Mouse (Mus musculus) lung, embryonic 14.5 days (tissue): Measurements from ENCODE around the gene Scube1. TPM values are rescaled to one million over a fixed set of nuclear protein-coding genes. Genes with fewer than 3 reads are reported as not detected.
A peak's percentile ranks its signal among the peaks of the same experiment; 100 is the strongest.

Source experiments
- ATAC-seq: fragments of 200-750 bp; cut with Nextera tagmentation; 2 replicates; pipeline ENCODE4 v1.8.0; 2017; ENCODE audit warnings: mild to moderate bottlenecking, moderate TSS enrichment, moderate library complexity; ENCODE audit not compliant: insufficient read depth
- DNase-seq: peaks from one replicate; pipeline ENCODE4 v3.0.0-alpha.2; 2015
- H3K27ac ChIP-seq: fragments of 300-500 bp; sonication (generic); 2 replicates; pipeline ENCODE4 v1.5.1; 2014; ENCODE audit warnings: low read depth, mild to moderate bottlenecking, moderate library complexity
- H3K27me3 ChIP-seq: fragments of 300-500 bp; sonication (generic); 2 replicates; pipeline ENCODE4 v1.6.1; 2014; ENCODE audit warnings: low read length, control low read depth; ENCODE audit not compliant: insufficient read depth
- H3K36me3 ChIP-seq: fragments of 300-500 bp; sonication (generic); 2 replicates; pipeline ENCODE4 v1.6.1; 2014; ENCODE audit warnings: control low read depth; ENCODE audit not compliant: insufficient read depth
- H3K4me1 ChIP-seq: fragments of 300-500 bp; sonication (generic); 2 replicates; pipeline ENCODE4 v1.6.1; 2014; ENCODE audit warnings: antibody characterized with exemption, control low read depth; ENCODE audit not compliant: insufficient read depth
- H3K4me2 ChIP-seq: fragments of 300-500 bp; sonication (generic); 2 replicates; pipeline ENCODE4 v1.6.1; 2014; ENCODE audit warnings: mild to moderate bottlenecking
- H3K4me3 ChIP-seq: fragments of 300-500 bp; sonication (generic); 2 replicates; pipeline ENCODE4 v1.5.1; 2014; ENCODE audit warnings: low read depth, low read length
- H3K9ac ChIP-seq: fragments of 300-500 bp; sonication (generic); 2 replicates; pipeline ENCODE4 v1.6.1; 2014
- H3K9me3 ChIP-seq: fragments of 300-500 bp; sonication (generic); 2 replicates; pipeline ENCODE4 v1.6.1; 2016; ENCODE audit warnings: low read depth, low read length, control low read depth
- CTCF ChIP-seq: IDR thresholded peaks from 2 replicates; pipeline ENCODE4 v1.5.1; 2016; ENCODE audit warnings: antibody characterized with exemption, low read depth
- WGBS: fragments of 180-500 bp; shearing (Covaris S2); extraction: QIAGEN DNeasy Blood & Tissue Kit; methylation state at CpG from one replicate; pipeline ENCODE4 v1.1.7; 2014; 5-methylcytosine and 5-hydroxymethylcytosine counted together
- polyA plus RNA-seq: library from polyadenylated mRNA; unstranded; fragments of >200 nt; fragmentation: Nextera tagmentation; extraction: Ambion mirVana; gene quantifications from 2 replicates; pipeline ENCODE4 v1.2.1, GENCODE M21; 2014

Gene Scube1
- polyA plus RNA-seq = 4.1 and 6.0 TPM in 2 replicates

DNA sequence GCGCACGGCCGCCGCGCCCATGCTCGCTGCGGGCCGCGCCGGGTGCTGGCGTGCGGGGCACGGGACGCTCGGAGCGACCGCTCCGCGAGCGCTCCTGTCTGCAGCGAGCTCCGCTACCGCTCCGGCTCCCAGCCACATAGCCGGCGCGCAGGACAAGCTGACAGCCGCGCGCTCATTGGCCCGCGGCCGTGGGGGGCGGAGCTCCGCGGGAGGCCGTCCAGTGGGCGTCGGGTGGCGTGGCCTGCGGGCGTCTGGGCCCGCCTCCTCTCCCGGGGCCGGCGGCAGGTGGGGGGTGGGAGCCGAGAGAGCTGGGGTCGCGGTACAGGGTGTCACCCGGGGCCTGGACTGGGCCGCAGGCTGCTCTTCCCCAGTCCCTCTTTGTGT, at the start of gene Scube1:
TSS of gene Scube1 (minus strand) at position 136 of the 384 bp plus-strand sequence.
- peak within 1 kb of the TSS; percentile 52 for H3K9ac ChIP-seq
- peak within 1 kb of the TSS; percentile 95 for H3K4me2 ChIP-seq
- peaks cover 46% of the 10 kb centered on the region for H3K27me3 ChIP-seq
- no peak for TF ChIP-seq CTCF
- no peaks in the 10 kb centered on the region for H3K36me3 ChIP-seq
- no peak within 1 kb of the TSS for H3K27ac ChIP-seq
- no peaks in the 10 kb centered on the region for H3K9me3 ChIP-seq
- peak; percentile 97 for ATAC-seq
- H3K4me1 ChIP-seq = no peaks in the 10 kb centered on the region
- peak within 1 kb of the TSS; percentile 55 for H3K4me3 ChIP-seq
- peak; percentile 95 for DNase-seq
- under 1% methylated on average over 48 of the region's 51 CpGs for WGBS

DNA sequence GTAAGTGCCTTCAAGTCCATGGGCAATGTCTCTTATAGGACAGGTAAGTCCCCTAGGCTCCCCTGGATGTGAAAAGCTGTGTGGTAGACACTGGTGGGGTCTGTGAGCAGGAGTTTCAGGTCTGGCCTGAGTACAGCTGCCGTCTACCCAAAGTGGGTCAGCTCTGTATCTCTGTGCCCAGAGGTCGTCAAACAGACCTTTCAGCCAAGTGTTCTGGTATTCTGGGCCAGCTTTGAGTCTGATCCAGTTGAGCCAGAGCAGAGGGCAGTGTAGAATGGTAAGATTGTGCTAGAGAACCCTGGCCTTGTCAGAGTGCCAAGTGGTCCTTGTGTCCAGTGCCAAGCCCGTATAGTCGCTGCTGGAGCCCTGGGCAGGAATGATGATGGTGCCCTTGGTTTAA, 48.1 kb upstream of the Scube1 start:
- Histone ChIP-seq H3K27me3 (peaks cover 9% of the 10 kb centered on the region; the same call in 1 of the 2 replicates), H3K4me1 (no peaks in the 10 kb centered on the region), H3K4me3 (no peak overlapping the region), H3K9me3 (no peaks in the 10 kb centered on the region), H3K9ac (no peak overlapping the region), H3K27ac (no peak overlapping the region), H3K4me2 (no peak overlapping the region), H3K36me3 (no peaks in the 10 kb centered on the region)
- WGBS = 70% methylated on average over 4 of the region's 4 CpGs
- no peak for TF ChIP-seq CTCF
- DNase-seq = no peak
- no peak for ATAC-seq

DNA sequence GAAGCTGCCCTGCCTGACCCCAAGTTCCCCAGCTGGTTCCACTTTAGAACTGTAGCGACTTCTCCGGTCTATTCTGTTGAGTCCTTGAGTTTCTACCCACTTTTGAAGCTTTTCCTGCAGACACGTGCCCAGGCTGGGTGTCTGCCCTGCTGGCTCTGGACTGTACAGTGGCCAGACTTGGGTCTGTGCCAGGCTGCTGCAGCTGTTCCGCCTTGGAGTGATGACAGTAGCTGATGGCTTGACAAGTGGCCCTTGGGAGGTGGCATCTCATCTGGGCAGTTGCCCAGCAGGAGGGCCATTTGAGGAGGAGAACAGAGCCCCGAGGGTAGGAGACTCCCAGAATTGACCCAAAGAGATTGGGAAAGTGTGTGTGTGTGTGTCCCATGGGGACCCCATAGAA, 47.6 kb upstream of the Scube1 start:
- no peak for TF ChIP-seq CTCF
- 43% methylated on average over 5 of the region's 5 CpGs for WGBS
- Histone ChIP-seq H3K9ac (no peak overlapping the region), H3K27me3 (0 out of 2 replicates have a peak, but pooled peaks cover 5% of the 10 kb centered on the region), H3K27ac (no peak overlapping the region), H3K4me1 (no peaks in the 10 kb centered on the region), H3K9me3 (no peaks in the 10 kb centered on the region), H3K36me3 (no peaks in the 10 kb centered on the region), H3K4me3 (no peak overlapping the region), H3K4me2 (no peak overlapping the region)
- DNase-seq = peak; percentile 31
- no peak for ATAC-seq

DNA sequence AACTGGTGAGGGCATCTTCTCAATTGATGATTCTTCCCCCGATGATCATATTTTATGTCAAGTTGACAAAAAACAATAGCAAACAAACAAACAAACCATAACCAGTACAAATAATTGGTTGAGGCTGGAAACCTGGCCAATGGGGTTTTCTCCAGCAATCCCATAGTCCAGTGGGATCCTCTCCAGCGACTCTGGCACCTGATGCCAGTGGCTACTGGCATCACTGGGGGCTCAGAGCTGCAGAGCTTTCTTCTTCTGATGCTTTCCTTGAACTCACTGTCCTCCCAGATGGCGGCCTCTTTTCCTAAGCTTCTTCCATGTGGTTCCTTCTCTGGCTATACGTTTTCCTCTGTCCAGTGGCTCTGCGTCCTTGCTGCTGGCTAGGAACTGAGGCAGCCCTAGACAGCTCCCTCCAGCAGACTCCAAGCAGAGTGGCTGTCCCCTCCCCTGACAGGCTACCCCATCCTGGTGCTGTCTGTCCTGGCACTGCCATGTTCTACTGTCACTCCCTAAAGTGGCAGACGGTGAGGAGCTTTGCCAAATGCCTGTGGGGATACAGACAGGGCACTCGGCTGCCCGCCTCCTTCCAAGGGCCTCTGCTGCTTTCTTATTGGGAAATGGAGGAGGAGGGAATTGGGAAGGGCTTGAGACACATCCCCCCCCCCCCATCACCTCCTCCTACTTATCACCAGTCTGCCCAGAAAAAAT, 46.7 kb upstream of the Scube1 start:
- 62% methylated on average over 8 of the region's 8 CpGs for WGBS
- Histone ChIP-seq H3K27ac (no peak overlapping the region), H3K4me2 (no peak overlapping the region), H3K9me3 (no peaks in the 10 kb centered on the region), H3K27me3 (0 out of 2 replicates have a peak, but pooled peaks cover 4% of the 10 kb centered on the region), H3K4me1 (no peaks in the 10 kb centered on the region), H3K4me3 (no peak overlapping the region), H3K36me3 (no peaks in the 10 kb centered on the region), H3K9ac (no peak overlapping the region)
- DNase-seq (no peak), ATAC-seq (no peak)
- no peak for TF ChIP-seq CTCF

DNA sequence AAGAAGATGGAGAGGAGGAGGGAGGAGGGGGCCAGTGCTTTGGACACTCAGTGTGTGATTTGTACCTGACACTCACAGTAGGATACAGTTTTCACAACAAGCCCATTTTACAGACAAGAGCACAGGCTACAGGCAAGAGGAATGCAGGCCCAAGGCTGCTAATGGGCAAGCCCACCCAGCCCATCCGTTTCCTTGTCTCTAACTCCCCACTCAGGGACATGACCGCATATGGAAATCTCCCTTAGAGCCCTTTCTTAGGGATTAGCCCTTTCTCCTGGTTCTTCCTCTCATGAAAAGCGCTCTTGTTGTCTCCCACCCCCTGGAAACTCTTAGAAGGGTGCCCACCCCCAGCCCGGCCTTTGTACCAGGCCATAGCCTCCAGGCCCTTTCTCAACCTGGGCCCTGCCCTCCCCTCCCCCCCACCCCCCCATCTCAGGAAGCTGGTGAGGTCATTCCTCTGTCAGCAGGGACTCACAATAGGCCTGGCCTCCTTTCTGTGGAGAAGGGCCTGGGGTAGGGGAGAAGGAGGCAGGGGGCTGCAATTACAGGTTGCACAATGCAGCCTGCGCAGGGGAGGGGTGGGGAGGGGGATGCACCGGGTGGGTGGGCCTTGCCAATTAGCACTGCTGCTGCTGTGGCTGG, 40.7 kb upstream of the Scube1 start:
- no peak for TF ChIP-seq CTCF
- Histone ChIP-seq H3K27ac (no peak overlapping the region), H3K4me3 (no peak overlapping the region), H3K9me3 (no peaks in the 10 kb centered on the region), H3K27me3 (no peaks in the 10 kb centered on the region), H3K9ac (no peak overlapping the region), H3K4me1 (no peaks in the 10 kb centered on the region), H3K36me3 (no peaks in the 10 kb centered on the region), H3K4me2 (no peak overlapping the region)
- DNase-seq (no peak), ATAC-seq (no peak)
- WGBS = 42% methylated on average over 6 of the region's 6 CpGs

DNA sequence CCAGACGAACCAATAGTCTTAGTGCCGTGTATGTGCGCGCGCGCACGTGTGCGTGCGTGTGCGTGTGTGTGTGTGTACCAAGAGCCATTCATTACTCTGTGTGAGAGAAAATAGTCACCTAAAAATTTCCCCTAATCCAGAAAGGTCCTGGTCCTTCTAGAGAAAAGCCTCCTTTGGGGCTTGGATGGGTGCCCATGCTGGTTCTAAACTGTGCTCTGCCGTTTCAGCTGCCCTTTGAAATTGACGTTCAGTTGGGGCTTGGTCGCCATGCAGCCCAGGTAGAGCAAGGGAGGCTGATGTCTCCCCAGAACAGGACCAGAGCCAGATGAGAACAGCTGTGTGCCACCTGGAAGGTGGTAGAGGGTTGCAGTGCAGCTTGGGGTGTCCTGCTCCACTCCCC, 36.7 kb upstream of the Scube1 start:
- WGBS = 85% methylated on average over 13 of the region's 13 CpGs
- Histone ChIP-seq H3K27me3 (no peaks in the 10 kb centered on the region), H3K36me3 (no peaks in the 10 kb centered on the region), H3K4me2 (no peak overlapping the region), H3K27ac (no peak overlapping the region), H3K4me1 (no peaks in the 10 kb centered on the region), H3K9me3 (no peaks in the 10 kb centered on the region), H3K4me3 (no peak overlapping the region), H3K9ac (no peak overlapping the region)
- no peak for TF ChIP-seq CTCF
- no peak for DNase-seq
- no peak for ATAC-seq

DNA sequence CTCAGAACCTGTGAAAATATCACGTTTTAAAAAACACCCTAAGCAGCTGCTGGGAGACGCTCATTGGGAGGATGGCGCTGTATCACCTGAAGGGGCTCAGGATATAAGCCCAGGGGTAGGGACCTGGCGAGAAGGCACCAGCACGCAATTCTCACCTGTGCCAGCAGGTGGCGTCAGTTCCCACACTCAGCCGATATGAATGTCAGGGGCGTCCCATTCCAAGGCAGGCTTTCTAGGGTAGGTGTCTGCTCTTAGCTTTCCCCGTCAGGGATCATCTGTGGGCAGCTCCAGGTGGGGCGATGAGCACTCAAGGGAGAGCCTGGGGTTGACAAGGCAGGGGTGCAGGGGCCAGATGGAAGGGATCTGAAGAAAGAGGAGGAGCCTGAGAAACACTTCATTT, 35.9 kb upstream of the Scube1 start:
- Histone ChIP-seq H3K9ac (no peak overlapping the region), H3K36me3 (no peaks in the 10 kb centered on the region), H3K4me2 (no peak overlapping the region), H3K4me3 (no peak overlapping the region), H3K4me1 (no peaks in the 10 kb centered on the region), H3K27ac (no peak overlapping the region), H3K27me3 (no peaks in the 10 kb centered on the region), H3K9me3 (no peaks in the 10 kb centered on the region)
- peak; percentile 70 for DNase-seq
- 6% methylated on average over 10 of the region's 10 CpGs for WGBS
- TF ChIP-seq CTCF = peak; percentile 85
- no peak for ATAC-seq
